Mouse (Mus musculus) Muller cell, postnatal 12 days (primary cell): ENCODE data around the gene Txndc5.

Experiments used
- DNase-seq: peaks from one replicate; pipeline ENCODE4 v3.0.0-alpha.2; 2015; ENCODE audit errors: inconsistent ontology term

The Txndc5 gene

DNA sequence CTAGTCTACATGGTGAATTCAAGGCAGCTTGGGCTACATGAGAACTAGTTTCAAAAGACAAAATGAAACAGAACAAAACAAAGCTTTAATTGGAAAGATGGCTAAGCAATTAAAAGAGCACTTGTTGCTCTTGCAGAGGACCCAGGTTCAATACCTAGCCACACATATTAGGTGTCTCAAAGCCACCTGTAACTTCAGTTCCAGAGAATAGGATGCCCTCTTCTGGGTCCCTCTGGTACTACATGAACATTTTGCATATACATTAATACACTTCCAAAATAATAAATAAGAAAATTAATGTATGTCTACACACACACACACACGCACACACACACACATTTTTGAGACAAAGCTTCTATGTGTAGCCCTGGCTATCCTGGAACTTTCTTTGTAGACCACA is 65.2 kb downstream of the Txndc5 start:
- no peak for DNase-seq

DNA sequence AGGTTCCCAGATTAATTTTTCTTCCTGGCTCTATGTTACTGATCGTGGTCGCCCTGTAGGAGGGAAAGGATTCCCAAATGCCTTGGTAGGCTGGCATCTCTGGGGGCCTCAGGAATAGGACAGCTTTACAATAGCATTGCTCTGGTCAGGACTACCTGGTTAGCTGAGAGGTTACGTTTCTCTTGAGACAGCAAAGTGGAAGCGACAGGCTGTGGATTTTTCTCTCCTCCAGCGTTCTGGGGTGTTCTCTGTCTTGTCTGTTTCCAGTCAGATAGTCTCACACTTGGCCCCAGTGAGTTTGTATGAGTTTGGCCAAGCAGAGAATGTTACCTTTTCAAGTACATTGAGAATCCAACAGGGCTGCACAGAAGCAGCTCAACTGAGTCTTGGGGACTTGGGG is 77.2 kb downstream of the Txndc5 start:
- no peak for DNase-seq
